Mouse (Mus musculus): ENCODE measurements around the gene Mxi1.

Mxi1 gene

DNA sequence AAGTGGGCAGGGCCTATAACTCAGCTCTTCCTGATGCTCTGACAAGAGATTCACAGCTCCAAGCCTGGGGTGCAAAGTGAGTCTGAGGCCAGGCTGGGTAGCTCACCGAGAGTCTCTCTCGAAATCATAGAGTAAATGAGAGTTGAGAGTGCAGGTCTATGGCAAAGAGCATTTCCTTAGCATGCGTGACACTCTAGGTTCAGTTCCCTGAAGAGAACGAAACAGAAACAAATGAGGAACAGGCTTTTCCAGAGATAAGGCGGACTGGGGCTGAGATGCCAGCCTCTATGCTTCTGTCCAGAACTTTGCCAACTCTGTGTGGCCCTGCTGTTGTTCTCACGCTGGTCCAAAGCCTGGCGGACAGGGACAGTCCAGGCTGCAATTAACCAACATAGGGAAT is 6.9 kb upstream of the Mxi1 start:
- DNase-seq = no peak

DNA sequence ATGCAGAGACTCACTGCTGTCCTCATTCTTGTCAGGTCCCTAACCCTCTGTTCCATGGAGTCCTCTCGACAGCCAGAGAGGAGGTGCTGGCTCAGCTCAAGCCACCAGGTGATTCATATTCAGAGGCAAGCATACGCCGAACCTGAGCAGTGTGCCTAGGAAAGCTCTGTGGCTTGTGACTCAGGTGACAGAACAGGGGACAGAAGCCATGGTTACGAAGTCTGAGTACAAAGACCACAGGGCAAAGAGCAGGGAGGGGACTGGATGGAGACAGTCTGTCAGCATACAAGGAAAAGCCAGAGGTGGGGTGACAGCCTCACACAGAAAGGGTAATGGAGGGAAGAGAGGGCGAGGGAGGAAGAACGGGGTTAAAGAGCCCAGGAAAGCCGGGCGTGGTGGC is 4.7 kb upstream of the Mxi1 start:
- no peak for DNase-seq

DNA sequence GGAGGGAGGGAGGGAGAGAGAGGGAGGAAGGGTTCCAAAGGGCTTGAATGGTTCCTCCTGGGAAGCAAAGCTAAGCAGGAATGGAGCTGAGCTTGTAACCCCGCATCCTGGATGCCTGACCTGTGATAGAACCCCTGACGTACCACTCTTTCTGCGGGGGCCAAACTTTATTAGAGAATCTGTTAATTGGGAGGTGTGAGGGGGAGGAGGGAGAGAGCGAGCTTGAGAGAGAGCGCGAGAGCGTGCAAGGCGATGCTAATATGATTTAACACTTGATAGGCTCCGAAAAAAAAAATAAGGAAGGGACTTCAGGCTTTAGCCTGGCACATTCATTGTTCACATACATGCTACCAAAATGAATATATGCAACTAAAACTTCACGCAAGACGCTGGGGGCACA is 3.6 kb upstream of the Mxi1 start:
- DNase-seq = no peak

DNA sequence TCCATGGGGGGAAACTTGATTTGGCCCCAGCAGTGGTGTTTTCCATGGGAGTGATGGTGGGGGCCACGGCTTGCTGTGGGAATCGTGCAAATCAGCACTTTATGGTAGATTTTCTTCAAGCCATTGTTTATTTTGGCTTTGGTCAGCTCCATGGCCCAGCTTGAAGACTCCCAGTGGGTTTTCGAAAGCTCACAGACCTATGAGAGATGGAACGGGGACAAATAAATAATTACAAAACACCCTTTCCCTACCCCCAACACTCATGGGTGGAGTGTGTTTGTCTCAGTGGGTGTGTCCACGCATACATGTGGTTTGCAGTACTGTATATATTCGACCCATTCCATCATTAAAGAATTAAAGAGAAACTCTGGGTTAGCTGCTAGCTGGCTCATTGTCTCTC is 3.1 kb upstream of the Mxi1 start:
- DNase-seq = no peak

DNA sequence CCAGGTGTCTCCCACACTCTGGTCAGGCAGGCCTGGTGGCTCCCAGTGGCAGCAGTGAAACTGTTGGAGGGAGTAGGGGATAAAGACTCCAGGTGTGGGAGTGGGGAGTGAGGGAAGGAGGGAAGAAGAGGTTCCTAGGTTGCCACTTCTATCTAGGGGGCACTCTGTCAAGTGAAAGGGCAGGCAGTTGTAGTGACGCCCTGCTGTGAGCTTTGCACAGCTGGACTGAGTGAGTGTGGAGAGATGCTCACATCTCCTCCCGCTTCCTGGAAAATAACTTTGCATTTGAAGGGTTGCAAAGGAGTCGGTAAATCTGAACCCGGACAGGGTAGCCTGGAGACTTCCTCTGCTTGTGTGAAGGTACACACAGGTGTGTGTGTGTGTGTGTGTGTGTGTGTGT is 687 bp upstream of the Mxi1 start:
- DNase-seq = no peak

DNA sequence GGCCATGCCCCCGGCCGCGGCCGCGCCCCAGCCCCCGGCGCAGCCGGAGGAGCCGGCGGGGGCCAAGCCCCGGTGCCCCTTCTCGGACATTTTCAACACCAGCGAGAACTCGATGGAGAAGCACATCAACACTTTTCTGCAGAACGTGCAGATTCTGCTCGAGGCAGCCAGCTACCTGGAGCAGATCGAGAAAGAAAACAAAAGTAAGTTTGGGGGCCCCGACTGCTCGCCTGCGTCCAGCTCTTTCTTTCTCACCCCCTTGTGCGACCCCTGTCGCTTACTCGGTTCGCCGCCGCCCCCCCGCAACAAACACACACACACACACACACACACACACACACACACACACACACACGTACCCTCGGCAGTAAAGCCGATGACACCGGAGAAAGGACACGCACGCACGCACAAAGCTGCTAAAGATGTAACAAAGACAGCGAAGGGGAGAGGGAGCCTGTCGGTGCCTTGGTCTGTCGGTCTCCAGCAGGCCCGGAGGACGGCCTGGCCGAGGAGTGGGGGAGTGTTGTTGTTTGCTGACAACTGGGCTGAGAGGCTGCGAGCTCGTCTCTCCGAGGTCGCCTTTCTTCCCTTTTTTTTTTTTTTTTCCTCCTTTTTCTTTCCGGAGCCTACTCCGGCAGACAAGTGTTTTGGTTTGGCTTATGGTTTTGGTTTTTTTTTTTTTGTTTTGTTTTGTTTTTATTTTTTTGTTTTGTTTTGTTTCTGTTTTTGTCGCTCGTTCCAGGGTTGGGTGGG is 629 bp downstream of the Mxi1 start:
- DNase-seq = peak in 1 of 2 experiments; percentile 35

DNA sequence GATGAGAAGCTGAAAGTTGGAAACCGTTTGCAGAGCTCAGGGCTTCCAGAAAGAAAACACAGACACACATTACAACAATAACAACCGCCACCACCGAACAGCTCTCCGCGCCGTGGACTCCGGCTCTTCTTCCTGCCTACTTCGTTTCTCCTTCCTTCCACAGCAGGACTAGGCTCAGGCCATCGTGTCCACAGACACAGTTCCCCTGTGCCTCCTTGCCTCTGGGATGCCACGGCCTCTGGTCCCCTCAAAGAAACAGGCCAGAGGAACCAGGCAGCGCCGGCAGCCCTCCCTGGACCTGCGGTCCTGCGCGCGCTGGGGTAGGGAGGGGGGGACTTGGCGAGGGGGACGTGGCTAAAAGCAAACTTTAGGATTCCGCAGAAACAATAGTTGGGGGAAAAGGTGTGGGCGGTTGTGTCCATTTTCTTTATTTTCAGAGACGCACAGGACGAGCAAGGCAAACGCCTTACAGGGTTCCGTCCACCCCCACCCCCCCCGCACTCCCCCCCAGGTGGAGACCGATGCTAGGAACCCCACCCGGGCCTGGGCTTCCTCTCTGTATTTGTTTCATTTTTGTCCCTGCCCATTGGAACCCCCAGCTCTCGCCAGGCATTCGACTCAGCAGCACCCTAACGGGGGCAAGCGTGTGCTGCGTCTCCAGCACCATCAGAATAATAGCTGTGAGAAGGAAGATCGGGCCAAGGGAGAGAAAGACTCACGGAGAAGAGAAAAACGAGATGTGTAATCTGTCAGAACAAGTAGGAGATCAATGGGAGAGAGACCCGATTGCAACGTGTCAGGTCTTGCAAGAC is 1.4 kb downstream of the Mxi1 start:
- DNase-seq = no peak

DNA sequence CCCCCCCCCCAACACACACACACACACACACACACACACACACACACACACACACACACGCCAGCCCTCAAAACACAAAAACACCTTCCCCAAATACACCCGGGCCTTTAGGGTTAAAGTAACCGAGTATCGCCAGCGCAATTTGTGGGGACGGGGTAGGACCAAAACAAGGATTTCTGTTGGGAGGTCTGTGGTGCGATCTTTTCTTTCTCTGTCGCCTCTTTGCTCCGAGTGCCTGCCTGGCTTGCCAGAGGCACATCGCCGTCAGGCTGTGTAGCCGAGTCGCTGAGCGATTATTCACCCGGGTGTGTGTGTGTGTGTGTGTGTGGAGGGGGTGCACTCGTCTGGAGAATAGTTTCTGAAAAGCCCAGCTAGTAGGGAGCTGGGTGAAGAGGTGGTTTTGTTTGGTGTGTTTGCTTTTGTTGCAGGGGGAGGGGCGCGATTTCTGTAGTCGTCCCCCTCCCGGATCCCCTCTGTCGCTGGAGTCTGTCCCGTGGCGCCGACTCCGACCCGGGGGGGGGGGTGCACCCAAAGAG is 2.1 kb downstream of the Mxi1 start:
- peak; percentile 39 to 45 for DNase-seq

DNA sequence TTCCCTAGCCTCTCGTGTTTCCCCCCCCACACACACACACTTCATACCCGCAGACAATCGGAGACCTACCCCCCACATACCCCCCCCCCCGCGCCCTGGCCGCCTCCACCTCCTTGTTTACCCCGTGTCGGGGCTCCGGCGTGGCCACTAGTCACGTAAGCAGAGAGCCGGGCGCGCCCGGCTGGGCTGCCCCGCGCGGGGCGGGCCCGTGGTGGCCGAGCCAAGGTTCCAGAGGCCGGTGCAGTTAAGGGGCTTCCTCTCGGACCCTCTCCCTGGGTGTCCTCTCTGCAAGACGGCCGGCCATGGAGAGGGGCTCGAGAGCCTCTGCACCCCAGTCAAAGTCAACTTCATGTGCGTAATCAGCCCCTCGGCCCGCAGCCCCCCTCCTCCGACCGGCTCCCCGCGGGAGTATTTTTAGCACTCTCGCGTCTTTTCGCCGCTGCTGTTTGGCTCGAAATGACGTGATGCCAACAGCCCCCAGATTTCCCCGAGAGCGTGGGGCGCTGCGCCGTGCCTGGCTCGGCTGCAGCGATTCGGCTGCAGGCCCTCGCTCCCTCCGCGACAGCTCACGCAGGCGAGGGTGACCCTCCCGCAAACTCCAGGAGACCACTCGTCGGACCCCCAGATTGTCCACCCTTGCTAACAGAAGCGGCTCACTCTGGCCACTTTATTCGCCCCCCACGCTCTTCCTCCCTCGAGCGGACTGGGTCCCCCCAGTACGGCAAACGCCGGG is 2.8 kb downstream of the Mxi1 start:
- peak in 1 of 2 experiments; percentile 53 for DNase-seq

DNA sequence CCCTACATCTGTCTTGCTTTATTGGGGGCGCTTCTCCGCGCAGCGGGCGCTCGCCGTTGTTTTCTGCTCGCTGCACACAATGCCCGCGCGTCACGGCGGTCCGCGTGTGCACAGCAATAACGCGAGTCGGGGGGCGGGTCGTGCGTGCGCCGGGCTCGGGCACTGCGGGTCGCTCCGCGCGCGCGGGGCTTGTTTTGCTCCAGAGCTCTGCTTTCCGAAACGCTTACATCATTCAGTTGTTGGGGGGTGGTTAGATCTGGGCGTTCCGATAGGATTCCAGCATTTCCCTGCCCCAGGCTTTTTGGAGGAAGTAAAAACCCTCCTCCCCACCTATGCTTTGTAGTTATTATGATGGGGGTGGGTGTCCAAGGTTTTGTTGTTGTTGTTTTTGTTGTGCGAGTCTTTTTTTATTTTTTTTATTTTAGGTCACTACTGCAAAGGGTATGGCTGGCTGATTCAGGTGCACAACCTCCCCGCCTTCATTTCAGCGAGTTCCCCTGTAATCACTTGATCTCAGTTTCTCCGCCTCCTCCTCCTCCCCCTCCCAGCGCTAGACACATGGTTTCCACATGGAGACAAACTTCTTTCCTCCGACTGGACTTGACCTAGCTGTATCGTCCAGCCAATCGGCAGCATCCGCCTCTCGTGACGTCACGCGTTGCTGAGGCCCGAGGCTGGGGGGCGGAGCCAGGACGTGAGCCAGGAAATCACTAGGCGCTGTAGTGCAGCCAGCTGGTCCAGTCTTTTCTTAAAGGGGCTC is 3.5 kb downstream of the Mxi1 start:
- DNase-seq = peak; percentile 99 to 100

DNA sequence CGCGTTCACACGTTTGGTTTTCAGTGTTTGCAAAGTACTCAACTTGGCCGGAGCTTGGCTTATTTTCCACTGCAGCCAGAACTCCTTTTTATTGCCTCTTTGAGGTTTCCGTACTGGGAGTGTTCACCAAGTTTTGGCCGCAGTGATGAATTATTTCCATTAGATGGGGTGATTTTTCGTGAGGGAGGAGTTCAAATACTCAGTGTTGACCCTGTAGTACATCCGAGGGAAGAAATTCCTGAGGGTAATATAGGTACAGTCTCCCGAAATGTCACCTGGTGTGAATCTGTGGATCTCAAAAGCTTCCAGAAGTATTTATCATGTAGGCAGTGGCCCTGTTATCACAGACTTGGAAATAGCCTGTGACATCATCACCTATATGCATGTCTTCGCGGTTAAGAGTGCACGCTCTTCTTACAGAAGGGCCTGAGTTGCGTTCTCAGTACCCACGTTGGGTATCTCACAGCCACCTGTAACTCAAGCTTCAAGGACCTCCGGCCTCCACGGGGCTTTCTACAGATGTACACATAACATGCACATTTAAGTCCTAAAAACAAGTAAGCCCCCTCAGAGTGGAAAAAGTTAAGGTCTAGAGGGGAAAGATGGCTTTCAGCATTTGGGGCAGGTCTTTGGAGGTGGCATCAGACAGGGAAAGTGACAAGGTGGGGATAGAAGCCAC is 4.4 kb downstream of the Mxi1 start:
- no peak for DNase-seq

DNA sequence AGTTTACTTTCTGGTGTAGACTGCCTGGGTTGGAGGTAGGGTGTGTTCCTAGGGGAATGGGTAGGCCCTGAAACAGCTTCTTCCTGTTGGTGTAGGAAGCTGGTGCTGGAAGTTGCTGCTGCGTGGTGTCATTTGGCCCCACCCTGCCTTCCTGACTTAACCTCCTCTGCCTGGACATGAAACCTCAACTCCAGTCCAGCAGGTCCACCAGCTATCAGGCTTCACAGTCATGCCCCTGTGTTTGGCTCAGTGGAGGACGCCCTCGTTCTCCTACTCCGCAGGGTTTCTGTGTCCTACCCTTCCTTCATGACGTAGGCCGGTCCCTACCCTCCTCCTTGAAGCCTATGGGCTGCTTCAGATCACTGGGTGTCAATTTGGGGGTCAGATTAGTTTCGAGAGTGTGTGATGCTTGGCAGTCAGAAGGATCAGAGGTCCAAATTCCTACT is 4.9 kb downstream of the Mxi1 start:
- DNase-seq = no peak

DNA sequence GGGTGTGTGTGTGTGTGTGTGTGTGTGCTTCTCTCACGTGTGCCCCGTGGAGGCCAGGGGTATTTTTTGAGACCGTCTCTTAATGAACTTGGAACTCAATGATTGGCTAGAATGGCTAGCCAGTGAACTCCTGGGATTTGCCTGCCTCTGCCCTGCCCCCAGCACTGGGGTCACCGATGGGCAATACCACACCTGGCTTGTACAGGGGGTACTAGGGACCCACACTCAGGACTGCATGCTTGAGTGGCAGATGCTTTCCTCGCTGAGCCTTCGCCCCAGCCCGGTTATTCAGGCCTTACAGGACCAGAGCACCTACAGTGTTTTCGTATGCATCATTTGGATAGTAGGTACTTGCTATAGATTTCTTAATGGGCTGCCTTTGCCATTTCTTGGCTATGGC is 5.8 kb downstream of the Mxi1 start:
- no peak for DNase-seq

DNA sequence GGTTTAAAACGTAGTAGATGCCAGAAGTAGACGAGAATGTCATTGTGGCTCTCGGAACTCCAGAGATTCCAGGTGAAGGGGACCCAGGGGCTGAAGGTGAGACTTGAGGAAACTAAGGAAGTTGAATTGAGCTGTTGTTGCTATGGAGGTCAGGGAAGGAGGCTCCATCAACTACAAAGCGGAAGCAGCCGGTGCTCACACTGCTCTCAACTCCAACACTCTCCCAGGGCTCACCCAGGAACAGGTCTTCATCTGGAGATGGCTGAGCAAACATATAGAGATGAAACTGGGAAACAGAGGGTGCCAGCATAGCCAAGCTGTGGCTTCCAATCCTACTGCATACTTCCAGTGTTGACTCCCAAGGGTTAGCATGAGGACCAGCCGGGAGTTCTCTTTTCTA is 6.6 kb downstream of the Mxi1 start:
- DNase-seq = no peak

DNA sequence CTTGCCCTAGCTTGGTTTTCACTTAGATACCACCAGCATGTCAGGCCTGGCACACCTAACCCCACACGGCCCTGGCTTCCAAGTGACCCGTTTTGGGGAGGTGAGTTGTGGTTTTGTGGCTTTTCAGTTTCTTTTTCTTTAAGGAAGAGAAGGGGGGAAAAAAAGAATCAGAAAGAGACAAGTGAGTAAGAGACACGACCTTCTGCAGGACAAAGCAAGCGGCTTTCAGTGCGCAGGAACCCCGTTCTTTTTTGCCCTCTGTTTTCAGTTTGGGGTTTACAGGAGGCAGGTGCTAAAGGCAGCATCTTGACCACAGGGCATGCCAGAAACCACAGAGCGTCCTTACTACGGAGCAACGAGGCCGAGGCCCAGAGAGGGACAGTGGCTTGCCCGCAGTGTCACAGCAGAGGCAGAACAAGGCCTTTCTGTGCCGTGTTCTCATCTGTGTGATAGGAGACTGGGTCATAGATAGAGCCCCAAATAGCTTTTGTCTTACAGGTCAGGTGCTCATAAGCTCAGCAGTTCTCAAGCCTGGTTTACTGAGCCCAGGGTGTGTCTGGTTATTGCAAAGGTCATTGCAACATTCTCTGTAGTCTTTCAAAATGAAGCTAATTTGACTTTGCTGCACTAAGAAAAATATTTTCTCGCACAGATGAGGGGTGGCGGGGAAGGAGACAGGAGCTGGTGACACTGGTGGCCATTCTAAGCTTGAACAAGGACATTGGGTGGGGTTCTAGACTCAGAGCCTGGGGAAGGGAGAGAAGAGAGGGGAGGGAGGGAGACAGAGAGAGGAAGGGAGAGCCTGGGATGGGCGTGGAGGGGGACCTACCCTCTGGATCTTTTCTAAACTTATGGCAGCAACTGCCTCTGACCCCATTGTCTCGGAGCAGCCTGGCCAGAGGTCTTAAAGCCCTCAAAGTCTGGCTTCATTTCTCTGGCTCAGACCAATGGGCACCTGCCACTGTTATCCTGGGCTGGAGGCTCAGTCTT is 8.1 kb downstream of the Mxi1 start:
- DNase-seq = no peak

DNA sequence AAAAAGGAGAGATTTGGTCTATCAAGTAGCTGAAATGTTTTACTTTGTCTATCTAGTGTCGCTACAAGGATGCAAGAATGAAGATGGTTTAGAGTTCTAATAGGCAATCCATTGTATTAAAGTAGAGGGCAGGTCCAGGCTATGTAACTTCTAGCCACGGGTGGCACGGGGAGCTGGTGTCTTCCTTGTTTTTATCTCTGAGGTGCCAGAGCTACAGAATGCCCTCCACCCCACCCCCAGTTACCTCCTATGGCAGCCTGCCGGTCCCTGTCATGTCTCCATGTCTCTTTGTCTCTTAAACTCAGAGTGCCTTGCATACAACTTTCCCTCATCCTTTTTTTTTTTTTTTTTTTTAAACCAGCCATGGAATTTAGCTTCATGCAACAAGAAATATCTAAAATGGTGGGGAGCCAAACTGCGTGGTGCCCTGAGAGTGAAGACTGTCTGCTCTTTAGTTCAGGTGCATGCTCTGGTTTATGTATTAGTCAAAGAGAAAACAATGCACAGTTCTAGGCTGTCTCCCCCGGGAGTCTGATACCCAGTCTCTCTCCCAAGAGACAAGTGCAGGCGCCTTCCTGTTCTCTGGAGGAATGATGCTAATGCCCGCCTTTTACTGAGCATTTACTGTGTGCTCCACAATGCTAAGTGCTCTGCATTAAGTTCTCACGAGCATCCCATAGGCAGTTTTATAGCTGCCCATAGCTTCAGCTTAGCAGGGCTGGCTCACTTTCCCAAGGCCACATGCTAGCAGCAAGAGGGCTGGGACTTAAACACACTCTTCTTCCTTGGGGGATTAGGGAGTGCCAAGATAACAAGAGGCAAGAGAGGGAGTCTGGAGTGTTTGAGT is 10.2 kb downstream of the Mxi1 start:
- no peak for DNase-seq

DNA sequence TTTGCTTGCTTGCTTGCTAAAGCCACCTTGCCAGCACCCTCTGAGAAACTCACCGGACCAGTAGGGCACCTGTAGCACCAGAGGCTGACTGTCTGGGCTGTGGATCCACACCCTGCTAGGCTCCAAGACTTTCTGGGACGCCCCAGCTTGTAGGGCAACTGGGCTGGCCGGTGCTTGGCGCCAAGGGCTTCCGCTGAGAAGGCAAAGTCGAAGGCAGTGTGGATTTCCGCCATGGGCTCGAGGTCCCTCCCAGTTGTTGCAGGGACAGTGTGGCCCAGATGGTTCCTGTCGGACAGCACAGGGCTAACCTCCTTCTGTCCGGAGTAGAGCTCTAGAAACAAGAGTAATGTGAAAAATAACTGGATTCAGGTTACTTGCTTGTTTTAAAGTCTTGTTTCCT is 11.0 kb downstream of the Mxi1 start:
- DNase-seq = no peak

DNA sequence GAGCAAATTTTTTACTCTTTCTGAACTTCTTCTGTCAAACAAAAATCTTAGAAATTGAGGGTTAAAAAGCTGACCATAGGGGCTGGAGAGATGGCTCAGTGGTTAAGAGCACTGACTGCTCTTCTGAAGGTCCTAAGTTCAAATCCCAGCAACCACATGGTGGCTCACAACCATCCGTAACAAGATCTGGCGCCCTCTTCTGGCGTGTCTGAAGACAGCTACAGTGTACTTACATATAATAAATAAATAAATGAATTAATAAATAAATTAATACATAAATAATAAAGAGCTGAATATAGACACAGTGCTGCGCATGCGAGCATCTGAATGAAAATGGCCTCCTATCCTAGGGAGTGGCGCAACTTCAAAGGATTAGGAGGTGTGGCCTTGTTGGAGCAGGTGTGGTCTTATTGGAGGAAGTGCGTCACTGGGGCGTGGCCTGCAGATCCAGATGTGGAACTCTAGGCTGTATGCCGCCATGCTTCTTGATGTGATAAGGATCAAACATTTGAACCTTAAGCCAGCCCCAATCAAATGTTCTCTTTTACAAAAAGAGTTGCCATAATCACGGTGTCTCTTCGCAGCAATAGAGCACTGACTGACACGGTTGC is 12.2 kb downstream of the Mxi1 start:
- DNase-seq = no peak

DNA sequence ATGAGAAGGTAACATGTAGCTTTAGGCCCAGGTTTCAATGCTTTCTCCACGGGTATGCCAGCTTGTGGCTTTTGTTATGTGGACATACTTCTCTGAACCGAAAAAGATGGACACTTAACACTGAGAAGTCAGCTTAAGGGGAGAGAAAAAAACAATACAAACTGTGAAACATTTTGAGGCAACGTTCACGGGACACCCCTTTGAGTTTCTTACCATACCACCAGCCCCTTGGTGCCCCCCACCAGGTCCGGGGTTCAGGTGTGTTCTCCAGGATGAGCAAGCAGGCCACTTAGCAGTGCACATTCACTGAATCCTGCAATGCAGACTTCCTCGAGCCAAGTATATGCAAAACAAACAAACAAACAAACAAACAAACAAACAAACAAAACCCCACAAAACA is 14.5 kb downstream of the Mxi1 start:
- DNase-seq = no peak

Data from kidney, adult 8-10 months (tissue).